Mouse (Mus musculus): Measurements from ENCODE around the gene Gga1. TPM values are rescaled to one million over a fixed set of nuclear protein-coding genes. Genes with fewer than 3 reads are reported as not detected.
"Not testable (repeated sequence)": the region's sequence is repeated elsewhere in the genome, so short reads cannot be mapped to it uniquely, and the experiment has no call there.

Gene Gga1
- polyA plus RNA-seq, 1 experiment, result 23.7 TPM

- peaks cover 22% of the 10 kb centered on the region for H3K4me1 ChIP-seq (ENCODE audit: control insufficient read depth, insufficient read depth, insufficient read length, low read length)
- peak overlapping the region; percentile 56 for H3K27ac ChIP-seq (replicated peaks; ENCODE audit: low read depth, low read length)
- H3K4me3 ChIP-seq (ENCODE audit: insufficient read depth, low read depth, low read length), result no peak overlapping the region
These were observed 36.2 kb upstream of the Gga1 start for GRCm38 (mm10) chr15:78840751-78841150.

- peak overlapping the region; percentile 73 for H3K27ac ChIP-seq (replicated peaks; ENCODE audit: low read depth, low read length)
- H3K4me3 ChIP-seq (ENCODE audit: insufficient read depth, low read depth, low read length), result no peak overlapping the region
- H3K4me1 ChIP-seq (ENCODE audit: control insufficient read depth, insufficient read depth, insufficient read length, low read length), result peaks cover 20% of the 10 kb centered on the region
These were observed 35.7 kb upstream of the Gga1 start for GRCm38 (mm10) chr15:78841161-78841790.

DNA sequence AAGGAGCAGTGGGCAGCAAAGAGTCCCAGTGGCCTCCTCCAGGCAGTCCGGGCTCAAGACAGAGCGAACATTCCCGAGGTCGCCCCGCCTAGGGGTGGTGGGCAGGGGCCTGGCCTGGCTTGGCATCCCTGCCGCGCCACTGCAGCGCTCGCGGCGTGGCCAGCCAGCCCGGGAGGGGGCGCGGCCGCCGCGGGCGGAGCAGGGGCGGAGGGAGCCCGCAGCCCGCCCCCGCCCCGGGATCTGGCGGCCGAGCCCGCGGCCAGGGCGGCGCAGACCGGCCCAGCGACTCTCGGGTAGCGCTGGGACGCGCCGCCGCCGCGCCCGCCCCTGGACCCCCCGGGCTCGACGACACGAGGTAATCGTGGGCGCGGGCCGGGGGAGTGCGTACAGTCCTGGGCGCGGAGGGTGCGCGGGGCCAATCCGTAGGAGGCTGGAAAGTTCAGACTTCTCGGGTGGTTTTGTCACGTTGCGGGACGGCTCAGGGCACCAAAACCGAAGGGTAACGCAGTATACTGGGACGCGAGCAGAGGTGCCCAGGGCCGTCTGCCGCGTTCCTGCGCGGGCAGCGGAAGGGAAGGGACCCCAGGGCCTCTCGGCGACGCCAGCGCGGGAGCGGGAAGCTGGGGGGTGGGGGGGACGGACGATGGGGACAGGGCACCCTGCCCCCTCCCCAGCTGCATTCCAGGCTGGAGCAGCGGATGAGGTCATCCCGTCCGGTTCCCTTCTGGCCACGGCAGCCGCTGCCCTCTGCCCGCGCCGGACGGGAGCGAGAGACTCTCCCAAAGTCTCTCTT, 34.4 kb upstream of the Gga1 start, which contains the start of gene Cdc42ep1:
Cdc42ep1 (plus strand) TSS at position 254 of the 793 bp plus-strand sequence.
- Histone ChIP-seq H3K27ac (replicated peaks; ENCODE audit: low read depth, low read length) (peak within 1 kb of the TSS; percentile 100), H3K4me1 (ENCODE audit: control insufficient read depth, insufficient read depth, insufficient read length, low read length) (peaks cover 21% of the 10 kb centered on the region), H3K4me3 (ENCODE audit: insufficient read depth, low read depth, low read length) (peak within 1 kb of the TSS; percentile 95)

- Histone ChIP-seq H3K4me1 (ENCODE audit: control insufficient read depth, insufficient read depth, insufficient read length, low read length) (peaks cover 23% of the 10 kb centered on the region), H3K4me3 (ENCODE audit: insufficient read depth, low read depth, low read length) (peak overlapping the region; percentile 95), H3K27ac (replicated peaks; ENCODE audit: low read depth, low read length) (peak overlapping the region; percentile 100)
These were observed 33.2 kb upstream of the Gga1 start for GRCm38 (mm10) chr15:78843581-78844469.

DNA sequence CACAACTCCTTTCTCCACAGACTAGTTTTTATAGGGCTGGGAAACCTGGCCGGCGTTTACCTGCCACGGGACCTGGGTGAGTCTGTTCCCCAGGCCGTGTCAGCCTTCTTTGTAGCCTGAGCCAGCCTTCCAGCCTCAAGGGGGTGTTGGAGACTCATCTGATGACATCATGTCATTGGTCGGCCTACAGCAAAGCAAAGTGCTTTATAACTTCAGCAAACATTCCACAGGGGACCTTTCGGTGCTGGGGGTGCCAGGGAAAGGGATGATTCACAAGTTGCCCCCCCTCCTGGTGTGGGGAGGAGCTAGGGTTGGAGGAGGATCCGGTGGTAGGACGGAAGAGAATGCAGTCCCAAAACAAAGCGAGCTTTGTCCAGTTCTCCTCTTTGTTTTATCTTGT, 32.2 kb upstream of the Gga1 start:
- peaks cover 22% of the 10 kb centered on the region for H3K4me1 ChIP-seq (ENCODE audit: control insufficient read depth, insufficient read depth, insufficient read length, low read length)
- H3K4me3 ChIP-seq (ENCODE audit: insufficient read depth, low read depth, low read length), result peak overlapping the region; percentile 95
- peak overlapping the region; percentile 100 for H3K27ac ChIP-seq (replicated peaks; ENCODE audit: low read depth, low read length)

DNA sequence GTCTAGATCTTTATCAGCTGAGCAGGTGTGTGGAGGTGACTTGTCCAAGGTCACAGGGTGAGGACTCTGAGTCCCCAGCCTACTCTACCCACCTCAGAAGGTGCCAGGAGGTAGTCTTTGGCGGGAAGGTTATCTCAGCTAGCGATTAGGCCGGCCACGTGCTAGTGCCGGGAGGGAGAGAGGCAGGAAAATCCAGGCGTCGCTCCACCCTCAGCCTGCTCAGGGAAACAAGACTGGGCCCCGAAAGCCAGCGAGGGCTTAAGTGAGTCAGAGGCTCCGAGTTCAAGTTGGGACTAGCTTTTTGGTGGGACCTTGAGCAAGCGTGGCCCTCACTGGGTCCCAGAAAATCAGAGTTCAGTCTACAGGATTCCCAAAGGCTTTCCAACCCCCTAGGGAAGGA, 31.7 kb upstream of the Gga1 start:
- H3K4me1 ChIP-seq (ENCODE audit: control insufficient read depth, insufficient read depth, insufficient read length, low read length), result peaks cover 18% of the 10 kb centered on the region
- H3K4me3 ChIP-seq (ENCODE audit: insufficient read depth, low read depth, low read length), result peak overlapping the region; percentile 95
- H3K27ac ChIP-seq (replicated peaks; ENCODE audit: low read depth, low read length), result peak overlapping the region; percentile 59

- Histone ChIP-seq H3K27ac (replicated peaks; ENCODE audit: low read depth, low read length) (peak overlapping the region; percentile 59), H3K4me3 (ENCODE audit: insufficient read depth, low read depth, low read length) (peak overlapping the region; percentile 95), H3K4me1 (ENCODE audit: control insufficient read depth, insufficient read depth, insufficient read length, low read length) (peaks cover 12% of the 10 kb centered on the region)
These were observed 31.1 kb upstream of the Gga1 start for GRCm38 (mm10) chr15:78845867-78846266.

DNA sequence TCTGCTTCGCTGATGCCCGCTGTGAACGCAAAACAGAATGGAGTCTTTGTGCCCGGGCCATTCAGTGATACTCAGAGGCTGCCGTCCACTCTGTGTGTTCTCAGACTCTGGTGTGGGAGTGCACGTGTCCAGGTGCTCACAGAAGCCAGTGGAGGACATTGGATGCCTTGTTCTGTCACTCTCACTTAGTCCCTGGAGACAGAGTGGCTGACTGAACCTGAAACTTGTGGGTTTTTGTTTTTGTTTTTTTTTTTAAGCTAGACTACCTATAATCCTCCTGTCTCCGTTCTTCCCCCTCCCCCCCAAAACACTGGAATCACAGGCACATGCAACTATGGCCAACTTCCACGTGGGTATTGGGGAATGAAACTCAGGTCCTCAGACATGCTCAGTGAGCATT, 30.6 kb upstream of the Gga1 start:
- peak overlapping the region; percentile 59; the same call in 1 of the 2 replicates for H3K27ac ChIP-seq (replicated peaks; ENCODE audit: low read depth, low read length)
- H3K4me1 ChIP-seq (ENCODE audit: control insufficient read depth, insufficient read depth, insufficient read length, low read length), result peaks cover 7% of the 10 kb centered on the region
- peak overlapping the region; percentile 95 for H3K4me3 ChIP-seq (ENCODE audit: insufficient read depth, low read depth, low read length)

- not testable (repeated sequence) for H3K4me1 ChIP-seq (ENCODE audit: control insufficient read depth, insufficient read depth, insufficient read length, low read length); H3K27ac ChIP-seq (replicated peaks; ENCODE audit: low read depth, low read length)
- peak overlapping the region; percentile 25 for H3K4me3 ChIP-seq (ENCODE audit: insufficient read depth, low read depth, low read length)
These were observed 30.2 kb upstream of the Gga1 start for GRCm38 (mm10) chr15:78846805-78847204.

DNA sequence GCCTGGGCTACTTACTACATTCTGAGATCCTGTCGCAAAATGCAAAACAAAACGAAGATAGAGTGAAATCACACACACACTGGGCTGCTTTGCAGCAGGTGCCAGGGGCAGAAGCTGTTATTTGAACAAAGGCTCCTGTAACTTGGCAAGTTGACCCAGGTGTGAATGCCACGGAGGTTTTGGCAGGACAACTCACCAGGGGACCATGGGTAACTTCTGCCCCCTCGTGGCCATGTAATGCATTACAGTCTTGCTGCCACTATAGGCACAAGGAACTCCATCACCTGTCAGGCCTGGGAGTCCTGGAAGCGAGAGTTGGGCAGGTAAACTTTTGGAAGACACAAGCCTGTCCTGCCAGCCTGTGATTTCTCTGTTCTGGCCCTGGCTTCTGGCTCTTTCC, 28.5 kb upstream of the Gga1 start:
- no peak overlapping the region for H3K27ac ChIP-seq (replicated peaks; ENCODE audit: low read depth, low read length)
- no peak overlapping the region for H3K4me3 ChIP-seq (ENCODE audit: insufficient read depth, low read depth, low read length)
- H3K4me1 ChIP-seq (ENCODE audit: control insufficient read depth, insufficient read depth, insufficient read length, low read length), result peaks cover 5% of the 10 kb centered on the region

- Histone ChIP-seq H3K4me1 (ENCODE audit: control insufficient read depth, insufficient read depth, insufficient read length, low read length) (peaks cover 5% of the 10 kb centered on the region), H3K4me3 (ENCODE audit: insufficient read depth, low read depth, low read length) (no peak overlapping the region), H3K27ac (replicated peaks; ENCODE audit: low read depth, low read length) (no peak overlapping the region)
These were observed 27.5 kb upstream of the Gga1 start for GRCm38 (mm10) chr15:78849485-78849884.

DNA sequence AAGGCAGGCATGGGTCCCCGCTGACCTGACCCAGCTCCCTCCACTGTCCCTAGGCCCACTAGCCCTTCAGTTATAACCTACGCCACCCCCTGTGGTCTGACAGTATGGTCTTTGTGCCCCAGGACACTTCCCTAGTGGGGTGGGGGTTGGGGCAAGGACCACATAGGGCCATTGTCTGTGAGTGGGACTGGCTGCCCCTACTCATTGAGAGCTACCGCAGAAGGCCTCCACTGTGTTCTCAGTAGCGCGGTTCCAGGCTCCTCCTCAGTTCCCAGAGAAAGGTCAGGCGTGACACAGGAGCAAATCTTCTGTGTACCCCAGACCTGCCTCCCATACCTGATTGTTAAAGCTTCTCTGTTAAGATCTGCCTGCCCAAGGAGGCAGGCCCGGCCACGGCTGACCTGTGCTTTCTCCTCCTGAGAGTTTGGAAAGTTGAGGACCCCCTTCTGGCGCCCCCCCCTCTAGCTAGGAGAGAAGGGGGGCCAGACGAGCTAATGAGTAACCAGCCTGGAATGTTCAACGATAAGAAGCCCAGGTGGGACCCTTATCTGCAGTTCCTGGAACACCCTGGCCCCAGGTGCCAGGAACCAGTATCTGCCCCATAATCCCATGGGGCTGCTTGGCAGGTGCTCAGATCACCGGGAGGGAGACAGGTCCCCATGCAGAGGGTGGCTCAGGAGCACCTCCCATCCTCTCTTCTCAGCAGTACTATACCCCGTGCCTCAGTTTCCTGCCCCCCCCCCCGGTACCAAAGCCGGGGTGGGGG, 26.7 kb upstream of the Gga1 start:
- Histone ChIP-seq H3K4me3 (ENCODE audit: insufficient read depth, low read depth, low read length) (no peak overlapping the region), H3K4me1 (ENCODE audit: control insufficient read depth, insufficient read depth, insufficient read length, low read length) (peaks cover 5% of the 10 kb centered on the region), H3K27ac (replicated peaks; ENCODE audit: low read depth, low read length) (no peak overlapping the region)

GRCm38 (mm10) chr15:78850944-78851343, 26.0 kb upstream of the Gga1 start:
- peaks cover 5% of the 10 kb centered on the region for H3K4me1 ChIP-seq (ENCODE audit: control insufficient read depth, insufficient read depth, insufficient read length, low read length)
- H3K27ac ChIP-seq (replicated peaks; ENCODE audit: low read depth, low read length), result no peak overlapping the region
- H3K4me3 ChIP-seq (ENCODE audit: insufficient read depth, low read depth, low read length), result no peak overlapping the region

- Histone ChIP-seq H3K4me3 (ENCODE audit: insufficient read depth, low read depth, low read length) (no peak overlapping the region), H3K4me1 (ENCODE audit: control insufficient read depth, insufficient read depth, insufficient read length, low read length) (peaks cover 5% of the 10 kb centered on the region), H3K27ac (replicated peaks; ENCODE audit: low read depth, low read length) (no peak overlapping the region)
These were observed 25.4 kb upstream of the Gga1 start for GRCm38 (mm10) chr15:78851505-78852153.
